Mouse (Mus musculus): ENCODE results near the gene Usp20.
A peak's percentile ranks its signal among the peaks of the same experiment; 100 is the strongest.
"Not testable (repeated sequence)": the region's sequence is repeated elsewhere in the genome, so short reads cannot be mapped to it uniquely, and the experiment has no call there.

Usp20 gene

GRCm38 (mm10) chr2:30981790-30982513 is at the start of gene Usp20, which contains the start of gene BC005624:
Gene Usp20 (plus strand): TSS chr2:30982279.
Gene BC005624 (minus strand): TSS chr2:30982201.
- DNase-seq (ENCODE audit: low spot score), result peak; percentile 100

- no peak for DNase-seq (ENCODE audit: low spot score)
These were observed 49.0 kb upstream of the Usp20 start for GRCm38 (mm10) chr2:30933032-30933431.

GRCm38 (mm10) chr2:30933917-30934450 is 48.1 kb upstream of the Usp20 start:
- DNase-seq (ENCODE audit: low spot score), result peak; percentile 89

- no peak for DNase-seq (ENCODE audit: low spot score)
These were observed 45.3 kb upstream of the Usp20 start for GRCm38 (mm10) chr2:30936808-30937207.

- no peak for DNase-seq (ENCODE audit: low spot score)
These were observed 44.3 kb upstream of the Usp20 start for GRCm38 (mm10) chr2:30937731-30938130.

GRCm38 (mm10) chr2:30938574-30938991 is 43.5 kb upstream of the Usp20 start:
- no peak for DNase-seq (ENCODE audit: low spot score)

- no peak for DNase-seq (ENCODE audit: low spot score)
These were observed 40.5 kb upstream of the Usp20 start for GRCm38 (mm10) chr2:30941586-30941985.

- not testable (repeated sequence) for DNase-seq (ENCODE audit: low spot score)
These were observed 40.0 kb upstream of the Usp20 start for GRCm38 (mm10) chr2:30942116-30942515.

GRCm38 (mm10) chr2:30942603-30943011 is 39.5 kb upstream of the Usp20 start:
- DNase-seq (ENCODE audit: low spot score), result peak; percentile 72

GRCm38 (mm10) chr2:30952457-30952823 is 29.6 kb upstream of the Usp20 start:
- DNase-seq (ENCODE audit: low spot score), result no peak

- peak; percentile 94 for DNase-seq (ENCODE audit: low spot score)
These were observed 29.1 kb upstream of the Usp20 start, which contains the start of gene Tor1b for GRCm38 (mm10) chr2:30952824-30953490. Gene Tor1b (plus strand): TSS chr2:30952959.

- no peak for DNase-seq (ENCODE audit: low spot score)
These were observed 27.3 kb upstream of the Usp20 start for GRCm38 (mm10) chr2:30954797-30955196.

- no peak for DNase-seq (ENCODE audit: low spot score)
These were observed 24.6 kb upstream of the Usp20 start for GRCm38 (mm10) chr2:30957511-30957910.

GRCm38 (mm10) chr2:30958726-30959125 is 23.4 kb upstream of the Usp20 start:
- no peak for DNase-seq (ENCODE audit: low spot score)

- no peak for DNase-seq (ENCODE audit: low spot score)
These were observed 22.2 kb upstream of the Usp20 start for GRCm38 (mm10) chr2:30959856-30960255.

GRCm38 (mm10) chr2:30962570-30963254 is 19.4 kb upstream of the Usp20 start:
- no peak for DNase-seq (ENCODE audit: low spot score)

GRCm38 (mm10) chr2:30965627-30966026 is 16.5 kb upstream of the Usp20 start:
- no peak for DNase-seq (ENCODE audit: low spot score)

- peak; percentile 28 for DNase-seq (ENCODE audit: low spot score)
These were observed 15.3 kb upstream of the Usp20 start for GRCm38 (mm10) chr2:30966826-30967225.

- peak; percentile 87 for DNase-seq (ENCODE audit: low spot score)
These were observed 14.4 kb upstream of the Usp20 start, which contains the start of gene Tor1a for GRCm38 (mm10) chr2:30967352-30968327. Gene Tor1a (minus strand): TSS chr2:30967933.

- no peak for DNase-seq (ENCODE audit: low spot score)
These were observed 945 bp downstream of the Usp20 start for GRCm38 (mm10) chr2:30983024-30983423.

Data from adipocyte (in vitro differentiated cells).